Mouse (Mus musculus) CH12.LX (cell line): ENCODE measurements at regions not wholly inside any gene's neighbourhood (a gene's known extent, or its start where the extent isn't known, plus 50 kb on each side); places are given as distances from the start of the nearest gene placed in this dataset.

Experiments used
- CTCF ChIP-seq, 2 experiments: IDR thresholded peaks in 1 of 2; conservative IDR thresholded peaks in 1 of 2; 2 replicates each; pipeline ENCODE4 v1.5.1; 2011 to 2012; ENCODE audit warnings: low read depth in 2 of 2, low read length in 2 of 2, improper control_type of control experiment in 1 of 2, inconsistent platforms in 1 of 2, mild to moderate bottlenecking in 1 of 2, moderate library complexity in 1 of 2
- ELF1 ChIP-seq: IDR thresholded peaks from 2 replicates; pipeline ENCODE4 v1.6.1; 2014; ENCODE audit warnings: low read depth, mild to moderate bottlenecking, inconsistent platforms, low read length, improper control_type of control experiment
- EP300 ChIP-seq: IDR thresholded peaks from 2 replicates; pipeline ENCODE4 v1.6.1; 2011; ENCODE audit warnings: low read length, improper control_type of control experiment
- JUN ChIP-seq: IDR thresholded peaks from 2 replicates; pipeline ENCODE4 v1.6.1; 2011; ENCODE audit warnings: low read depth, mild to moderate bottlenecking, low read length, improper control_type of control experiment, moderate library complexity; ENCODE audit not compliant: insufficient read depth
- KAT2A ChIP-seq: IDR thresholded peaks from 2 replicates; pipeline ENCODE4 v1.6.1; 2012; ENCODE audit warnings: low read length, improper control_type of control experiment, inconsistent platforms; ENCODE audit not compliant: insufficient replicate concordance
- MAFK ChIP-seq: IDR thresholded peaks from 2 replicates; pipeline ENCODE4 v1.6.1; 2011; ENCODE audit warnings: low read length, improper control_type of control experiment; ENCODE audit not compliant: insufficient replicate concordance
- MAX ChIP-seq: IDR thresholded peaks from 2 replicates; pipeline ENCODE4 v1.6.1; 2011; ENCODE audit warnings: low read length, improper control_type of control experiment
- POLR2A ChIP-seq: IDR thresholded peaks from 2 replicates; pipeline ENCODE4 v1.6.1; 2011; ENCODE audit warnings: low read depth, mild to moderate bottlenecking, improper control_type of control experiment, low read length
- SIN3A ChIP-seq: IDR thresholded peaks from 2 replicates; pipeline ENCODE4 v1.6.1; 2012; ENCODE audit warnings: low read length, improper control_type of control experiment, inconsistent platforms
- TCF12 ChIP-seq: IDR thresholded peaks from 2 replicates; pipeline ENCODE4 v1.6.1; 2014; ENCODE audit warnings: low read depth, mild to moderate bottlenecking, inconsistent platforms, low read length, improper control_type of control experiment
- USF1 ChIP-seq: IDR thresholded peaks from 2 replicates; pipeline ENCODE4 v1.6.1; 2014; ENCODE audit warnings: low read depth, mild to moderate bottlenecking, inconsistent platforms, low read length, improper control_type of control experiment
- ZMIZ1 ChIP-seq: IDR thresholded peaks from 2 replicates; pipeline ENCODE4 v1.6.1; 2012; ENCODE audit warnings: low read depth, mild to moderate bottlenecking, inconsistent platforms, low read length, improper control_type of control experiment

DNA sequence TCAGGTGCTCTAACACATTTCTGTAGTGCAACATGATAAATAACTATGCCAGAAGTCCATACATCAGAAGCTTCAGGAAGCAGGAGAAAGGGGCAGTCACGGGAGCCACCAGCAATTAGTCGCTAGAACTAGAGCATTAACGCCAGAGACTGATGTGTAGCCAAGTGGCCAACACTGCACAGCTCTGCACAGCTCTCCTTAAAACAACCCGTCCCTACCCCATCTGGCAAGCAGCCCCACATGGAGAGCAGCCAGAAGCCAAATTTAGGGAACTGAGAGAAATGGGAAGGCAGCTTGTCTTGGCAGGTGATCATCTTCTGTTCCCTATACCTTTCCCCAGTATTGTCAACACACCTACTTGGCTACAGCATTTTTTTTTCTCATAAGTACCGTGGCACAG, 172.3 kb upstream of the Bdnf start:
- TF ChIP-seq CTCF (conservative IDR thresholded peaks at IDR 0.05 in 1 of 2, IDR thresholded peaks at IDR 0.05 in 1 of 2; ENCODE audit: low read depth in 2 of 2, low read length in 2 of 2) (no peak), KAT2A (no peak), JUN (no peak), EP300 (no peak), ELF1 (no peak), POLR2A (no peak), SIN3A (no peak), TCF12 (no peak), ZMIZ1 (no peak), USF1 (no peak), MAFK (no peak), MAX (no peak)
